Mouse (Mus musculus) telencephalon, adult 2 months (tissue): ENCODE results near the gene Atp1a1.

ENCODE experiments used
- DNase-seq: peaks from one replicate; pipeline ENCODE4 v3.0.0-alpha.2; 2011; ENCODE audit warnings: low read depth, low spot score

The Atp1a1 gene

GRCm38 (mm10) chr3:101552621-101553620, 51.6 kb downstream of the Atp1a1 start:
- DNase-seq = no peak

GRCm38 (mm10) chr3:101551457-101552230, 52.8 kb downstream of the Atp1a1 start:
- peak; percentile 71 for DNase-seq

GRCm38 (mm10) chr3:101549749-101550148, 54.7 kb downstream of the Atp1a1 start:
- no peak for DNase-seq

GRCm38 (mm10) chr3:101544116-101544515, 60.4 kb downstream of the Atp1a1 start:
- DNase-seq = no peak

- DNase-seq = no peak
These were observed 62.9 kb downstream of the Atp1a1 start for GRCm38 (mm10) chr3:101541571-101541970.

- DNase-seq = no peak
These were observed 63.9 kb downstream of the Atp1a1 start for GRCm38 (mm10) chr3:101540568-101540967.

GRCm38 (mm10) chr3:101536322-101536721, 68.2 kb downstream of the Atp1a1 start:
- peak; percentile 23 for DNase-seq

- no peak for DNase-seq
These were observed 70.2 kb downstream of the Atp1a1 start for GRCm38 (mm10) chr3:101534311-101534710.

- DNase-seq = no peak
These were observed 71.1 kb downstream of the Atp1a1 start for GRCm38 (mm10) chr3:101533373-101533772.

- DNase-seq = no peak
These were observed 73.6 kb downstream of the Atp1a1 start for GRCm38 (mm10) chr3:101530928-101531327.

- no peak for DNase-seq
These were observed 75.4 kb downstream of the Atp1a1 start for GRCm38 (mm10) chr3:101528900-101529594.

GRCm38 (mm10) chr3:101528157-101528899, 76.2 kb downstream of the Atp1a1 start:
- DNase-seq = no peak

GRCm38 (mm10) chr3:101526603-101527002, 77.9 kb downstream of the Atp1a1 start:
- DNase-seq = no peak
